Mouse (Mus musculus) thymus, adult 2 months (tissue): ENCODE results near the gene Slc27a1.

Experiments used
- CTCF ChIP-seq: fragments of 200-500 bp; IDR thresholded peaks from 2 replicates; pipeline ENCODE4 v1.5.1; 2012; ENCODE audit warnings: mild to moderate bottlenecking, control low read depth, low read length, moderate library complexity, borderline replicate concordance; ENCODE audit not compliant: control insufficient read depth, poor library complexity, insufficient read depth; ENCODE audit errors: extremely low read depth
- POLR2A ChIP-seq: fragments of 200-500 bp; IDR thresholded peaks from 2 replicates; pipeline ENCODE4 v1.6.1; 2012; ENCODE audit warnings: mild to moderate bottlenecking, low read length, control low read depth, moderate library complexity; ENCODE audit not compliant: control insufficient read depth, poor library complexity, insufficient read depth; ENCODE audit errors: extremely low read depth

DNA sequence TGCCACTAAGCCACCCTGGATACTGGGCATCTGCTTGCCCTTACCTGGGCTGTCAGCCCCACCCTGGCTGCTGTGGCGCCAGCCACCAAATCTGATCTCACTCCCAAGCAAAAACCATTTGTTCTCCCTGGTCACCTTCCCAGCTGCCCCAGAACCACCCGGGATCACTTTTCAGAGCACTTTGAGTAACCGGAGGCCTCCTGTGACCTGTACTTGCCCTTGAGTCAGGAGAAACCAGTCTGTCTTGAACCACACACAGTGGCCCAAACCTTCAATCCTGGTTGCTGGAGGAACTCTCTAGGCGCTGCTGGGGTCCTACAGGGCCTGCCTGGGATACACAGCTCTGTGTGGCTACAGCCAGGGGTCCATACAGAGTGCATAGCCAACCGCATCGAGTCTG lies 15.9 kb upstream of the Slc27a1 start:
- TF ChIP-seq CTCF: no peak
- no peak for TF ChIP-seq POLR2A
